Mouse (Mus musculus) G1E-ER4 (cell line): ENCODE measurements around the gene Ttc41. TPM values are rescaled to one million over a fixed set of nuclear protein-coding genes. Genes with fewer than 3 reads are reported as not detected.

Experiments
- GATA1 ChIP-seq: IDR thresholded peaks from one replicate; pipeline ENCODE4 v1.8.0; 2012; ENCODE audit warnings: low read length, inconsistent platforms
- polyA plus RNA-seq: library from polyadenylated mRNA; stranded (reverse); fragments of >175 nt; gene quantifications from 2 replicates; pipeline ENCODE4 v1.2.3, GENCODE M21; 2012

Ttc41 gene
- polyA plus RNA-seq, 1 experiment, result 0.06 TPM

DNA sequence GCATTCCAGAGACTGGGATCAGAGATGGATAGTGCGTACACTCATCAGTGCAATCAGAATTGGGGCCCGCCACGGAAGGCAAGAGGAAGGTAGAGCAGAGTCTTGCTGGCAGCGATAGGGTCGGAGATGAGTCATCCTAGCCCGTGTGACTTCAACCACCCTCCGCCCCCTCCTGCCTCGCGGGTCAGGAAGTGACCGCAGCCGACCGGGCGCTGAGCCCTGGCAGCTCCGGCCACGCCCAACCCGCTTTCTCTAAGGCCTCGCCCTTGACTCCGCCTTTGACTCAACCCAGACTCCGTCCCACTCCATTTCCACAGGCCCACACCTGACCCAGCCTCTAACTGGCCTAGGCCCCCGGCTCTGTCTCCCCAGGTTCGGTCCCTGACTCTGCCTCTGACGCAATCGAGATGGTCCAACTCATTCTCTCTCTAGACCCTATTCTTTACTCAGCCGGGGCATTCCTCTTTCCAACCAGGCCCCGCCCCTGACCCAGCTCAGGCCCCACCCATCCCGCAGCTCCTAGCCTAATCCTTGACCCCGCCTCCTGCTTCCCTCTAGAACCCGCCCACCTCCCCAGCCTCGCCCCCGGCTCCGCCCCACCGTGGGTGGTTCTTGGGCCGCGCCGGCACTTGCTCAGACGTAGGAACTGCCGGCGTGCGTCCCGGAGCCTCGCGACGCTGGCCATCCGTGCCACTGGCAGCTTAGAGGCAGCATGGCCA lies 72.9 kb downstream of the Ttc41 start, which contains the start of gene Nt5dc3:
Gene Nt5dc3 (plus strand): TSS at position 608 of the 719 bp plus-strand sequence.
- TF ChIP-seq GATA1, result no peak

DNA sequence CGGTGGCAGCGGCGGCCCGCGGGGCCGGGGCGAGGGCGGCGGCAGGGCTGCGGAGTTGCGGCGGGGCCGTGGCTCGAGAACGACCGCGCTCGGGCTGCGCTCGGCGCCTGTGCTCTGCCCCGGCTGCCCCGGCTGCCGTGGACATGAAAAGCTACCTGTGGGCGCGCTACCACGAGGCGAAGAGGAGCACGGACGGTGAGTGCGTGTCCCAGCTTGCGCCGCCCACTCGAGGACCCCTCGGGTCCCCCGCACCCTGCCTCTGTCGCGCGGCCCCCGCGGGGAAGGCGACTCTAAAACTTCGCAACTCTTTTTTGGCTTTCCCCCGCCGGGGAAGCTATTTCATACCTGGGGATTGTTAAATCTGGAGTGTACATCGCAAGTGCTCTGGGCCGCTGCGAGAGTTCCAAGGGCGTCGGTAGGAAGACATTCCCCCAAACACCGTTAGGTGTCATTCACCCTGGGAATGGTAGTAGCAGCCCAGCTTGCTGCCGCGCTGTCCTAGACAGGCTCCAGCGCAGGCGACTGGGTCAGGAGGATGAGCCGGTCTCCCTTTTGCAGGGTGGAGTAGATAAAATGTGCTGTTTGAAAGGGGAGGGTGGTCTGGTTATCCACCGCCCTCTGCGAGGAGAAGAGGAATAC lies 73.6 kb downstream of the Ttc41 start:
- no peak for TF ChIP-seq GATA1

DNA sequence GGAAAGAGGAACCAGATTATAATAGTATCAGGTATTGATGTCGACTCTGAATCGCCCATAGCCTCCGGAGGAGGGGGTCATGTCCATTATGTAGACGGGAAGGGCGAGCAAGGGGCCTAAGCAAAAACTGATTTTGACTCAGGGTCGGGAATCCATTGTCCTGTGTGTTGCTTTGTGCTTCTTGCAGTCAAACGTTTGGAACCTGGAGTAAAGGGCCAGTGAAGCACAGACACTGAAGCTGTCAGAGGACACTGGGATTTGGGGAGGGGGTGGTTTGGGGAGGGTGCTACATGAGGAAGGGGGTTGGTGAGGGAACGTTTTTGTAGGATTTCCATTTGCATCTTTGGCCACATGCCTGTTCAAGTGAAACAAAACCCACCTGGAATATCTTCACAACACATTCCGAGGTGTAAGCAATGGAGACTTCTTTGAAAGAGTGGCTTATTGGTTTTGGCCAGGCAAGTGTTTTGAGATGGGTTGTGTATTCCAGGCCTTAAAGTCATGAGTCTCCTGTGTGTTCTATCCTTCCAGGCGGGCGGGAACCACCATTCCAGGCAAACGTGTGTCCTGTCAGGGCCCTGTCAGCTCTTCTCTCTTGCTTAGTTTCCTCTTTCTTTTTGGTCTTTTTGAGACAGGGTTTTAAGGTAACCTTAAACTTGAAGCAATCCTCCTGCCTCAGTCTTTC lies 74.3 kb downstream of the Ttc41 start:
- no peak for TF ChIP-seq GATA1

DNA sequence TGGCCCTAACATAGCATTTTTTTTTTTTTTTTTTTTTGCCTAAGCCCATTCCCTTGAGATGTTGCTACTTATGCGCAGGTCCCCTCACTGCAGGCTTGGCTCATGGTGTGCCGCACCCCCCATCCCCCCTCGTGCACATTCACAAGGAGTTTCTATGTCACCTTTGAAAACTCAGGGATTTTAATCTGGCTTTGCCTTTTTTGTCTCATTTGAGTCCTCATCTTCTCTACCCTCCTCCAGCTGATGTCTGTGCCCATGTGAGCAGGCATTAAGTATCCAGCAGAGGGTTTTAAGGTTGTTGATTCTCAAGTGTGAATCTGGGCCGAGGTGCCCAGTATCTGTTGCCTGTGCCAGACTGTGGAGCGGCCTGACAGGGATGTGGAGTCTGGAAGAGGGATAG lies 76.0 kb downstream of the Ttc41 start:
- no peak for TF ChIP-seq GATA1

DNA sequence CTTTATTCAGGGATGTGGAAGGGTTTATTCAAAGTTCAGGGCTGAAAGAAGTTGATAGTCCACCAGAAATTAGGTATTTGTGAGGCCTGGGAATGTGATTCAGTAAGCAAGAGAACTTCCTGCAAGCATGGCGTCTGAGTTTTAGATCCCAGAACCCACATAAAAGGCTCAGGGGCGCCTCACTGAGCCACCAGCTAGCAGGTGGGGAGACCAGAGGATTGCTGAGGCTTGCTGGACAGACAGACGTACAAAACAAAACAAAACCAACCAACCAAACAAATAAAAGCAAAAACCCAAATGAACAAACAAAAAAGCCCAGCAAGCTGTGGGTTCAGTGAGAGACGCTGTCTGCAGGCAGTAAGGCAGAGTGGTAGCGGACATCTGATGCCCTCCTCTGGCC lies 77.0 kb downstream of the Ttc41 start:
- TF ChIP-seq GATA1, result no peak

DNA sequence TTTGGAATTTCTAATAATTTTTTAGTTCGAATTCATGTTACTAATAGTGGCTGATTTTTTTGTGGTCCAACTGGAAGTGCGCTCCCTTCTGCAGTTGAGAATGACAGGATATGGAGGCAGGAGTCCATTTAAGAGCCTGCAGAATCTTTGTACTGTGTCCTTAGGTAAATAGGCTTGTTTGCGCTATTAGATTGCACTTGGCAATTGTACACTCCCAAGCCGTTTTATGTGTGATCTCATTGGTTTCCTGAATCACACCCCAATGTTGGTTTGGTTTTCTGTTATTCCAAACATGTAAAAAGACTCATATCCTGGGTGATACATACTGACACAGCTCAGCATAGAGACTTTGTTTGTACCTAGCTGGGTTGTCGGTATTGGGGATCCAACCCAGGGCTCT lies 78.0 kb downstream of the Ttc41 start:
- TF ChIP-seq GATA1, result no peak

DNA sequence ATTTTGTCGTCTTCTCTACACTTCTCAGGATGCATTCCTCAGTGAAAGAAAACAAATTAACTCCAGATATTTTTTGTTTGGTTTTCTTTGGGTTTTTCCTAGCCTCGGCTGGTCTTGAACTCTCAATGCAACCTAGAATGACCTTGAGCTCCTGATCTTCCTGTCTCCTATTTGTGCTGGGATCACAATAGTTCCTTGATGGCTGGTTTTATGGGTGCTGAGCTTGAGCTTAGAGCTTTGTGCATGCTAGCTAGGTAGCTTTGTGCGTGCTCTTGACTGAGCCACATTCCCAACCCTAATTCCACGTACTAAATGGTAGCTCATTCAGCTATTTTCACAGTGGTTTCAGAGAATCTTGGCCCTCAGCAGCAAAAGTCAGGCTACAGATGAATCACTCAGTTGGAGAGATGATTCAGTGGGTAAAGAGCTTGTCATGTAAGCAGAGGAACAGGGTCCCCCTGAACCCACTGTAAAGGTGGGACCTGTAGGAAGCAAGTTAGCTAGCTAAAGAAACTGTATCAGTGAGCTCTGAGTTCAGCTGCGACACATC lies 78.6 kb downstream of the Ttc41 start:
- no peak for TF ChIP-seq GATA1

DNA sequence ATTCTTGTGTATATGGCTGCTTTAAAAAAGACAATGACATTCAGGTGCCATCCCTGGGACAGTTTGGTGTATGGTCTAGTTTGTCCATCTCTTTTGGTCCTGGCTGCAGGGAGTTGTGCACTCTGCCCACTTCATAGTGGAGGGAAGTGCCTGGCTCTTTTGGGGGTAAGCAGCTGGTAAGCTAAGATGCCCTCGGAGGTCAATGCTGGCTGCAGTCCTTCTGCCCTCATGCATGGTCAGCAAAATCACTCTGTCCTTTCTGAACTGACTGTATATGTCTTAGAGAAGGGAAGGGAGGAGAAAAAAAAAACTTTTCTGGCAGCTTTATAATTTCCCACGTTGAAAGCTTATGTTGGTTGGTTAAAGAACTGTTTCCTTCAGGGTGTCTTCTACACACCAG lies 79.8 kb downstream of the Ttc41 start:
- no peak for TF ChIP-seq GATA1

DNA sequence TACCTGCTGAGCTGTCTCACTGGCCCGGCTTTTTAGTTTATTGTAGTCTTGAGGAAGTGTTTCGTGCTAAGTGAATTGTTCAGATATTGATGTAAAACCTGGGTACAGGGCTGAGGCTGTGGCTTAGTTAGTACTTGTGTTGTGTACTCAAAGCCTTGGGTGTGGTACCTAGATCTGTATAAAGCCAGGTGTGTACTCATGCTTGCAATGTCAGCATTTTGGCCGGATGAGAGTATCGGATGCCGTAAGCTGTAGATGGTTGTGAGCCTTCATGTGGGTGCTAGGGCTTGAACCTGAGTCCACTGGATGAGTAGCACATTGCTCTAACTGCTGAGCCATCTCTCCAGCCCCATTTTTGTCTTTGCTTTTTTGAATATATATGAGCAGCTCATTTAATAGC lies 80.5 kb downstream of the Ttc41 start:
- TF ChIP-seq GATA1, result no peak

DNA sequence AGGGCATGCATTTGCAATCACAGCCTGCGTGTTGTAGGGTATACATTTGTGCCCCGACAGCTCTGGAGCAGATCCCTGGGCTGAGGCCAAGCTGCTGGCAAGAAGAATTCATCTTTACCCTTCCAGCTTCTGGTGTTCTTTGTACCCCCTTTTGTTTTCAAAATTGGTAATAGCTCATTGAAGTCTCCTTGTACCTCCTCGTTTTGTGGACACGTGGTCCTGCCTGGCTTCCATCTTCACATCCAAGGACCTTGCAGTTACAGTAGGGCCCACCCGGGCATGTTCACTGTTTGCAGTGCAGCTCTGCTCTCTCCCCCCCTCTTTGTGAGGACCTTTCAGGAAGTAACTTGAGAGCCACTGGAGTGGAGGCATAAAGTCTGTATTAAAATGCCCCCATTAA lies 82.6 kb downstream of the Ttc41 start:
- no peak for TF ChIP-seq GATA1

DNA sequence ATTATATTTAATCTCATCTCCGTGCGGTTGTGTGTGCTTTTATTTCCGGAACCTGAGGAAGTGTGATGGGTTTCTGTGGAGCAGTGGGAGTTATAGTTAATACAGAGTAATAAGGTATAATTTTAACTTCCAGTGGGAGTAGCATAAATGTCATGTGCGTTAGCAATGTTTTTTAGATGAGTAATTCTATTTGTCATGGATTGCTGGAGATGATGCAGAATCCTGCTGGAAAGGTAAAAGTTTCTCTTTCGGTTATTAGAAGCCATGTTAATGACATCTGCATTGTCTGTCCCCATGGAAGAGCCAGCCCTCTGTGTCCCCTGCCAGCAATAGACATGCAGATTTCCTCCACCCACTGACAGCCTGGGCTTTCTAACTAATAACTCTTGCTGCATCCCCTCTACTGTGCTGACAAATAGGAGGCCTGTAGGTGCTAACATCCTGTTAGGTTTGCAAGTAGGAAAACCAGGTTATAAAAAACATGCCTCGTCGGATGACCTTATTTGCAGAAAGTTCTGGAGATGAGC lies 83.6 kb downstream of the Ttc41 start:
- TF ChIP-seq GATA1, result no peak

DNA sequence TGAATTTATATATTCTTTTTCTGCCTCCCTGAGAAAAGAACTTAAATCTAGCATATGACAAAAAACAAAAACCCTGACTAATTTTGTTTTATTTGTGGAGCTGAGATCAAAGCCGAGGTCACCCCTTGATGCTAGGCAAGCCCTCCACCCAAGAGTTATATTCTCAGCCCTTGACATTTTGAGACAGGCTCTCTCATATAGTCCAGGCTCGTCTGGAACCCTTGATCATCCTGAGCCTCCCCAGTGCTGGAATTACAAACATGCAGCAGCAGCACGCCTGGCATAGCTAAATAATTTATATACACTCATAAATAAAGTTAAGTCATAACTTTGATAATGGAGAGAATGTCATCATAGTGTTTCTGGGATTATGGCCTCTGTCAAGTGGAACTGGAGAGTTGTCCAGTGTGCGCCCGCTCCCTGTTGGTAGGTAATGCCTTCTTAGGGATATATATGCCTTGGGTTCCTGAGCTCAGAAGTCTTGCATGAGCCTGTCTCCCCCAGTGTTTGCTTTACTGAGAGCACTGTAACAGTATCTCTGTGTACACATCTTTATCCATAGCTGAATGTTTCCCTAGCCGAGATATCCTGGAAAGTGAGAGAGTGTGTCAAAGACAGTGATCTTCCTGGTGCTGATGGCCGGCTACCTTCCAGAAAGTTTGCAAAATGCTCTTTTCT lies 86.0 kb downstream of the Ttc41 start:
- TF ChIP-seq GATA1, result no peak

DNA sequence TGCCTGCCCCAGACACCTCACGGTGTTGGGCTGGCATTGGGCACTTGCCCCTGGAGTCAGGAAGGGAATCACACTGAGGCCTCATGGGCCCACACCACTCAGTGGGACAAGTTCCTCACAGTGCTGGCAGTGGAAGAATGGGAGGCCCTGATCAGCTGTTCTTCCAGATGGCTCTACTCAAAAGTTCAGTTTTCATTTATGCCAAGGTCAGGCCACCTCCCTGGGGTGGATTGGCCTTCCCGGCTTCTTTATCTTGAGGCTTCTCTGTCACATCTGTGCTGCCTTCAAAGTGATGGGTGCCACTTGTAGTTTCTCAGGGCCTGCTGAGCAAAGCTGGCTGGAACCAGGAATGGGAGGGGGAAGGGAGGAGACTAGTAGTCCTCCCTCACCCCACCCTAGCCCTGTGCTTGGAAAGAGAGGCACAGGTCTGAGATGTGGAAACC lies 87.9 kb downstream of the Ttc41 start:
- TF ChIP-seq GATA1, result no peak

DNA sequence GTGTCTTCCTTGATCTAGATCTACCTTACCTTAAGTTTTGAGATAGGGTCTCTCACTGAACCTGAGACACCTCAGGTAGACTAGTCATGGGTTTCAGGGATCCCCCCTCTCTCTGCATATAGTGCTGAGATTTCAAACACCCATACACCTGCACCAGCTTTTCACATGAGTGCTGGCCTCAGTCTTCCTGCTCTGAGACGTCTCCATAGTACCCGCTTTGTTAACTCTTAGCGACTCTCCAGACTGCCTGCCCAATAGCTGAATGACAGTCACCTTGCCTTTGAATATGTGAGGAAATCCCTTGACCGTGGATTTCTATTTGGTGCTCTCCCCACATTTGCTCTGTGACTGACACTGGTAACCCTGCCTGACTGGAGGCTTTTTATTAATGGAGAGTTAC lies 88.6 kb downstream of the Ttc41 start:
- no peak for TF ChIP-seq GATA1

DNA sequence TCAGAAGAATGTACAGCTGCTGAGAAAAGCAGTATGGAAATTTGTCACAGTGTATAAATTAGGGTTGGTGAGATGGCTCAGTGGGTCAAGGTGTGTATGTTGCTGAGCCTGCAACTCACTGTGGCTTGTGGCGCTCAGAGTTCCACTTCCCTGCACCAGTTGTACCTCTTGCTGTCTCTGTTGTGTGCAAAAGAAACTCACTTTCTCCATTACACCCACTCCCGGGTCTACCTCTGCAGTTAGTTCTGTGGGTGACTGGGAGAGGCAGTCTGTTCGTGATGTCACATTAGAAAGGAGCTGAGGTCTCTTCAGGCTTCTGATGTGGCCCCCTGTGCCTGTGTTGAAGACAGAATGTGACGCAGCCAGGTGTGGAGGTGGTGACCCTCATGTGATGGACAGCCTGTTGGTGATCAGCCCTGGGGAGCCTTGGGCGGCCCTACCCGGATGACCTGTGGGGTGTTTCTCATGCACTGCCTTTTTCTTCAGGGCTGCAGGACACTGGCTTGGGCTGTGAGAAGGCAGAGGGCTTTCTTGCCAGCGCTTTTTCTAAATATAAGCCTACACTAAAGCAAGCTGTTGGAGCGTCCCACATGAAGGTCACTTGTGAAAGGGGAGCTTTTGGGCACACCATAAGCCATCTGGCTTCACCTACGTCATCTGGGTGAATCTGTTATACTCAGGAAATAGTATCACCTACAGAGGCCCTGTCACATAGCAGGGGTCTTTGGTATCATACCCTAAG lies 89.4 kb downstream of the Ttc41 start:
- no peak for TF ChIP-seq GATA1
